Mouse (Mus musculus) heart, embryonic 16.5 days (tissue): ENCODE data around the gene Ahdc1. TPM values are rescaled to one million over a fixed set of nuclear protein-coding genes. Genes with fewer than 3 reads are reported as not detected.
A peak's percentile ranks its signal among the peaks of the same experiment; 100 is the strongest.

Experiments
- ATAC-seq: fragments of 200-750 bp; cut with Nextera tagmentation; replicated peaks from 2 replicates; pipeline ENCODE4 v1.8.0; 2017; ENCODE audit warnings: moderate number of reproducible peaks; ENCODE audit not compliant: insufficient read depth, low FRiP score; ENCODE audit errors: extremely low read depth
- H3K27ac ChIP-seq: fragments of 300-500 bp; sonication (generic); 2 replicates; pipeline ENCODE4 v1.5.1; 2014; ENCODE audit warnings: mild to moderate bottlenecking, low read length, control low read depth, moderate library complexity
- H3K27me3 ChIP-seq: fragments of 300-500 bp; sonication (generic); 2 replicates; pipeline ENCODE4 v1.6.1; 2014; ENCODE audit warnings: low read length, mixed read lengths; ENCODE audit not compliant: control insufficient read depth, insufficient read depth
- H3K36me3 ChIP-seq: fragments of 300-500 bp; sonication (generic); 2 replicates; pipeline ENCODE4 v1.6.1; 2014; ENCODE audit not compliant: control insufficient read depth, insufficient read depth
- H3K4me1 ChIP-seq: fragments of 300-500 bp; sonication (generic); 2 replicates; pipeline ENCODE4 v1.6.1; 2014; ENCODE audit warnings: low read length, mixed read lengths; ENCODE audit not compliant: control insufficient read depth, insufficient read depth
- H3K4me2 ChIP-seq: fragments of 300-500 bp; sonication (generic); 2 replicates; pipeline ENCODE4 v1.6.1; 2014; ENCODE audit warnings: low read depth, mild to moderate bottlenecking, control low read depth, low read length
- H3K4me3 ChIP-seq: fragments of 300-500 bp; sonication (generic); 2 replicates; pipeline ENCODE4 v1.5.1; 2014; ENCODE audit warnings: mild to moderate bottlenecking, control low read depth, low read length
- H3K9ac ChIP-seq: fragments of 300-500 bp; sonication (generic); 2 replicates; pipeline ENCODE4 v1.6.1; 2014; ENCODE audit warnings: low read length, control low read depth
- H3K9me3 ChIP-seq: fragments of 300-500 bp; sonication (generic); replicated peaks from 2 replicates; pipeline ENCODE4 v1.6.1; 2016; ENCODE audit warnings: low read length; ENCODE audit not compliant: control insufficient read depth
- WGBS: fragments of 180-500 bp; shearing (Covaris S2); extraction: QIAGEN DNeasy Blood & Tissue Kit; methylation state at CpG from one replicate; pipeline ENCODE4 v1.1.7; 2014; 5-methylcytosine and 5-hydroxymethylcytosine counted together
- polyA plus RNA-seq: library from polyadenylated mRNA; unstranded; fragments of >200 nt; fragmentation: Nextera tagmentation; extraction: Ambion mirVana; gene quantifications from 2 replicates; pipeline ENCODE4 v1.2.1, GENCODE M21; 2015

The Ahdc1 gene
- polyA plus RNA-seq, 1 experiment from 2014 or later, result 7.2 TPM

GRCm38 (mm10) chr4:133090276-133090719, 79.2 kb downstream of the Ahdc1 start:
- H3K4me2 ChIP-seq, result peak overlapping the region; percentile 39
- ATAC-seq, result peak; percentile 2; the same call in 1 of the 2 replicates
- H3K4me3 ChIP-seq, result no peak overlapping the region
- peaks cover 92% of the 10 kb centered on the region for H3K4me1 ChIP-seq
- peak overlapping the region; percentile 69 for H3K9ac ChIP-seq
- peak overlapping the region; percentile 96 for H3K27ac ChIP-seq
- H3K27me3 ChIP-seq, result no peaks in the 10 kb centered on the region
- no peaks in the 10 kb centered on the region for H3K9me3 ChIP-seq
- 31% methylated on average over 8 of the region's 8 CpGs for WGBS
- H3K36me3 ChIP-seq, result no peaks in the 10 kb centered on the region

- H3K27ac ChIP-seq, result peak overlapping the region; percentile 96
- H3K36me3 ChIP-seq, result no peaks in the 10 kb centered on the region
- H3K4me2 ChIP-seq, result peak overlapping the region; percentile 39
- 9% methylated on average over 16 of the region's 18 CpGs for WGBS
- peak; percentile 20 for ATAC-seq
- H3K27me3 ChIP-seq, result no peaks in the 10 kb centered on the region
- H3K4me3 ChIP-seq, result no peak overlapping the region
- H3K9me3 ChIP-seq, result no peaks in the 10 kb centered on the region
- H3K4me1 ChIP-seq, result peaks cover 91% of the 10 kb centered on the region
- peak overlapping the region; percentile 69 for H3K9ac ChIP-seq
These were observed 79.8 kb downstream of the Ahdc1 start for GRCm38 (mm10) chr4:133090720-133091458.

GRCm38 (mm10) chr4:133091459-133091785, 80.4 kb downstream of the Ahdc1 start:
- H3K4me2 ChIP-seq, result peak overlapping the region; percentile 39; the same call in 1 of the 2 replicates
- H3K27ac ChIP-seq, result peak overlapping the region; percentile 96
- no peaks in the 10 kb centered on the region for H3K27me3 ChIP-seq
- no peak overlapping the region for H3K4me3 ChIP-seq
- WGBS, result 44% methylated on average over 3 of the region's 4 CpGs
- no peaks in the 10 kb centered on the region for H3K36me3 ChIP-seq
- ATAC-seq, result no peak
- H3K9me3 ChIP-seq, result no peaks in the 10 kb centered on the region
- peaks cover 86% of the 10 kb centered on the region for H3K4me1 ChIP-seq
- peak overlapping the region; percentile 69; the same call in 1 of the 2 replicates for H3K9ac ChIP-seq

GRCm38 (mm10) chr4:133092453-133092901, 81.4 kb downstream of the Ahdc1 start:
- Histone ChIP-seq H3K4me1 (peaks cover 77% of the 10 kb centered on the region), H3K9me3 (no peaks in the 10 kb centered on the region), H3K9ac (peak overlapping the region; percentile 75), H3K36me3 (no peaks in the 10 kb centered on the region), H3K4me2 (peak overlapping the region; percentile 62), H3K27ac (peak overlapping the region; percentile 96), H3K4me3 (peak overlapping the region; percentile 20), H3K27me3 (no peaks in the 10 kb centered on the region)
- 4% methylated on average over 18 of the region's 18 CpGs for WGBS
- peak; percentile 15; the same call in 1 of the 2 replicates for ATAC-seq

- H3K27me3 ChIP-seq, result no peaks in the 10 kb centered on the region
- H3K9me3 ChIP-seq, result no peaks in the 10 kb centered on the region
- H3K4me2 ChIP-seq, result no peak overlapping the region; the same call in 1 of the 2 replicates
- peak overlapping the region; percentile 96 for H3K27ac ChIP-seq
- 52% methylated on average over 6 of the region's 6 CpGs for WGBS
- peaks cover 72% of the 10 kb centered on the region for H3K4me1 ChIP-seq
- peak overlapping the region; percentile 34; the same call in 1 of the 2 replicates for H3K9ac ChIP-seq
- ATAC-seq, result no peak
- no peak overlapping the region for H3K4me3 ChIP-seq
- no peaks in the 10 kb centered on the region for H3K36me3 ChIP-seq
These were observed 82.0 kb downstream of the Ahdc1 start for GRCm38 (mm10) chr4:133093056-133093455.

GRCm38 (mm10) chr4:133093481-133094033, 82.5 kb downstream of the Ahdc1 start:
- Histone ChIP-seq H3K4me3 (no peak overlapping the region), H3K4me2 (no peak overlapping the region), H3K36me3 (no peaks in the 10 kb centered on the region), H3K27me3 (no peaks in the 10 kb centered on the region), H3K27ac (peak overlapping the region; percentile 96), H3K4me1 (peaks cover 67% of the 10 kb centered on the region), H3K9ac (peak overlapping the region; percentile 34; the same call in 1 of the 2 replicates), H3K9me3 (no peaks in the 10 kb centered on the region)
- 9% methylated on average over 6 of the region's 6 CpGs for WGBS
- ATAC-seq, result no peak

GRCm38 (mm10) chr4:133094255-133094654, 83.2 kb downstream of the Ahdc1 start:
- peak overlapping the region; percentile 20; the same call in 1 of the 2 replicates for H3K9ac ChIP-seq
- no peaks in the 10 kb centered on the region for H3K27me3 ChIP-seq
- no peaks in the 10 kb centered on the region for H3K36me3 ChIP-seq
- H3K9me3 ChIP-seq, result no peaks in the 10 kb centered on the region
- H3K27ac ChIP-seq, result peak overlapping the region; percentile 96
- no peak overlapping the region for H3K4me2 ChIP-seq
- no peak for ATAC-seq
- H3K4me3 ChIP-seq, result no peak overlapping the region
- 46% methylated on average over 1 of the region's 1 CpGs for WGBS
- H3K4me1 ChIP-seq, result peaks cover 64% of the 10 kb centered on the region

GRCm38 (mm10) chr4:133094936-133095733, 84.1 kb downstream of the Ahdc1 start:
- Histone ChIP-seq H3K4me2 (peak overlapping the region; percentile 30), H3K9ac (peak overlapping the region; percentile 50), H3K36me3 (no peaks in the 10 kb centered on the region), H3K4me1 (peaks cover 56% of the 10 kb centered on the region), H3K27ac (peak overlapping the region; percentile 96), H3K27me3 (no peaks in the 10 kb centered on the region), H3K4me3 (peak overlapping the region; percentile 31), H3K9me3 (no peaks in the 10 kb centered on the region)
- peak; percentile 46 for ATAC-seq
- WGBS, result 30% methylated on average over 16 of the region's 16 CpGs
